Mouse (Mus musculus): ENCODE measurements around the gene Mrpl51.

GRCm38 (mm10) chr6:125145001-125145400, 46.6 kb upstream of the Mrpl51 start, which contains the start of gene Iffo1:
- TF ChIP-seq POLR2A (IDR thresholded peaks at IDR 0.05; ENCODE audit: borderline replicate concordance, low read depth, low read length): 0 out of 2 replicates have a peak, but pooled peaks have one; percentile 10
- TF ChIP-seq CTCF (IDR thresholded peaks at IDR 0.05; ENCODE audit: low read depth, low read length): no peak
